Mouse (Mus musculus) liver, embryonic 13.5 days (tissue): ENCODE results near the gene Lyz2. TPM values are rescaled to one million over a fixed set of nuclear protein-coding genes. Genes with fewer than 3 reads are reported as not detected.
"Not testable (repeated sequence)": the region's sequence is repeated elsewhere in the genome, so short reads cannot be mapped to it uniquely, and the experiment has no call there.

Source experiments
- ATAC-seq: fragments of 200-750 bp; cut with Nextera tagmentation; 2 replicates; pipeline ENCODE4 v1.8.0; 2017; ENCODE audit warnings: low read depth, mild to moderate bottlenecking, moderate number of reproducible peaks, moderate library complexity
- DNase-seq: peaks from one replicate; pipeline ENCODE4 v3.0.0; 2022
- H3K27ac ChIP-seq: fragments of 300-500 bp; sonication (generic); 2 replicates; pipeline ENCODE4 v1.5.1; 2015; ENCODE audit warnings: moderate library complexity, mild to moderate bottlenecking, inconsistent platforms
- H3K27me3 ChIP-seq: fragments of 300-500 bp; sonication (generic); 2 replicates; pipeline ENCODE4 v1.6.1; 2015; ENCODE audit warnings: mild to moderate bottlenecking, inconsistent platforms
- H3K36me3 ChIP-seq: fragments of 300-500 bp; sonication (generic); 2 replicates; pipeline ENCODE4 v1.6.1; 2015; ENCODE audit warnings: mild to moderate bottlenecking, inconsistent platforms
- H3K4me1 ChIP-seq: fragments of 300-500 bp; sonication (generic); replicated peaks from 2 replicates; pipeline ENCODE4 v1.6.1; 2015; ENCODE audit warnings: inconsistent platforms
- H3K4me2 ChIP-seq: fragments of 300-500 bp; sonication (generic); 2 replicates; pipeline ENCODE4 v1.6.1; 2015; ENCODE audit warnings: inconsistent platforms, mild to moderate bottlenecking, moderate library complexity
- H3K4me3 ChIP-seq: fragments of 300-500 bp; sonication (generic); replicated peaks from 2 replicates; pipeline ENCODE4 v1.5.1; 2015; ENCODE audit warnings: mild to moderate bottlenecking, inconsistent platforms
- H3K9ac ChIP-seq: fragments of 300-500 bp; sonication (generic); 2 replicates; pipeline ENCODE4 v1.6.1; 2015; ENCODE audit warnings: mild to moderate bottlenecking, inconsistent platforms
- H3K9me3 ChIP-seq: fragments of 300-500 bp; sonication (generic); replicated peaks from 2 replicates; pipeline ENCODE4 v1.6.1; 2016; ENCODE audit warnings: inconsistent platforms
- WGBS: fragments of 180-500 bp; shearing (Covaris S2); methylation state at CpG from one replicate; pipeline ENCODE4 v1.1.7; 2015; ENCODE audit not compliant: insufficient replicate concordance; 5-methylcytosine and 5-hydroxymethylcytosine counted together
- polyA plus RNA-seq: library from polyadenylated mRNA; unstranded; fragments of >200 nt; fragmentation: Nextera tagmentation; extraction: Ambion mirVana; gene quantifications from 2 replicates; pipeline ENCODE4 v1.2.1, GENCODE M21; 2015

The Lyz2 gene
- polyA plus RNA-seq, 1 experiment from 2014 or later: 159 TPM

DNA sequence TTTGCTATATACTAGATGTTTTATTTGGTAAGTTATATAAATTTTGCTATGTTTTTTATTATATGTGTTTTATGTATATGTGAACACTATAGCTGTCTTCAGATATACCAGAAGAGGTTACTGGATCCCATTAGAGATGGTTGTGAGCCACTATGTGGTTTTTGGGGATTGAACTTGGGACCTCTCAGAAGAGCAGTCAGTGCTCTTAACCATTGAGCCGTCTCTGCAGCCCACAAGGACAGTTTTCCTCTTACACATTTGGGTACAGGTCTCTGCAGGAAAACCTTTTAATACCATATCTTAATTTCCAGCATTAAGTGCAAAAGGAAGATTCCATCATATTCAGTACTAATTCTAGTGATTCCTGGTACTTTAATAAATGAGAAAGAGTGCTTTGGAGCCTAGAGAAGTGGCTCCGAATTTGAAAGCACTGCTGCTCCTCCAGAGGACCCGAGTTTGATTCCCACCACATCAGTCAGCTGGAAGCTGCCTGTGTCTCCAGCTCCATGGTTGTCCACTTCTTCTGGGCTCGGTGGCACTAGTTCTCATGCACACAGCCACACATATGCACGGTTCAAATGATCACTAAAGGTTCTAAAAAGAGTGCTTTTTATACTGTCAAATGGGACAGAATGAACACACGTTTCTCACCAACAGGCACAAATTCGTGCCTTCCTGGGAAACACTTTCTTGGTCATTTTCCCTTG lies 1.9 kb upstream of the Lyz2 start:
- WGBS: 56% methylated on average over 7 of the region's 7 CpGs
- Histone ChIP-seq H3K4me2 (no peak overlapping the region), H3K27ac (no peak overlapping the region), H3K4me1 (no peaks in the 10 kb centered on the region), H3K27me3 (no peaks in the 10 kb centered on the region), H3K4me3 (no peak overlapping the region), H3K9me3 (no peaks in the 10 kb centered on the region), H3K36me3 (no peaks in the 10 kb centered on the region), H3K9ac (no peak overlapping the region)
- DNase-seq: no peak
- no peak for ATAC-seq

DNA sequence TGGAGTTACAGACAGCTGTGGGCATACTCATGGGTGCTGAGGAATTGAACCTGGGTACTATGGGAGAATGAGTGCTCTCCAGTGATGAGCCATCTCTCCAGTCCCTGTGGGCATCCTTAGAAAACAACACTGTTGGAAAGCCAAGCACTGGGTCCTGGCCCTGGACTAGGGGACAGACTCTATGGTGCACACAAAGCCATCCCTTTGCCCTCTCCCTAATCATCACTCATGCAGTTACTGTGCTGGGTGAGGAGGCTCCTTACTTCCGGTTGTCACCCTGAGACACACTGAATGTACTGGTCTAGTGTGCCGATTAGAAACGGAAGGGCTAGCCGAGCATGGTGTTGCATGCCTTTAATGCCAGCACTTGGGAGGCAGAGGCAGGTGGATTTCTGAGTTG lies 1.1 kb upstream of the Lyz2 start:
- H3K4me3 ChIP-seq, H3K27me3 ChIP-seq, H3K9ac ChIP-seq, H3K4me1 ChIP-seq, H3K9me3 ChIP-seq, H3K36me3 ChIP-seq, H3K27ac ChIP-seq, DNase-seq, ATAC-seq, H3K4me2 ChIP-seq: not testable (repeated sequence)
- WGBS: 53% methylated on average over 4 of the region's 4 CpGs

DNA sequence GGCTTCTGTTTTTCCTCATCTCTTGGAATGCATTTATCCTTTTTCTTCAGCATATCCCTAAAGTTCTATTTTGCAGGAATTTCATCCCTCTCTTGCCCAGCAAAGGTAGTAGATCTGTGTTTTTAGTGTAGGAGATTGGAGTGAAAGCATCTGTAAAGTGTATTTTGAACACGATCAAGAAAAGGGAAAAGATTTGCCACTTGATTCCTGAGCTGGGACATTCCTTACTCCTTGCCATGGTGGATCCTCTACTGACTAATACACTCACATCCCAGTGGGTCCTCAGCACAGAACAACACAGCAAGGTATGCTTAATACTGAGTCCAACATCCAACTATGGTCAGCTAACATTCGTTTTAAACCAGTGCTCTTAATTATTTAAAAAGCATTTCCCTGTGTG lies 430 bp upstream of the Lyz2 start:
- Histone ChIP-seq H3K27me3 (no peaks in the 10 kb centered on the region), H3K4me3 (no peak overlapping the region), H3K9ac (no peak overlapping the region), H3K27ac (no peak overlapping the region), H3K36me3 (no peaks in the 10 kb centered on the region), H3K4me1 (no peaks in the 10 kb centered on the region), H3K4me2 (no peak overlapping the region), H3K9me3 (no peaks in the 10 kb centered on the region)
- 54% methylated on average over 2 of the region's 2 CpGs for WGBS
- ATAC-seq (no peak), DNase-seq (no peak)

DNA sequence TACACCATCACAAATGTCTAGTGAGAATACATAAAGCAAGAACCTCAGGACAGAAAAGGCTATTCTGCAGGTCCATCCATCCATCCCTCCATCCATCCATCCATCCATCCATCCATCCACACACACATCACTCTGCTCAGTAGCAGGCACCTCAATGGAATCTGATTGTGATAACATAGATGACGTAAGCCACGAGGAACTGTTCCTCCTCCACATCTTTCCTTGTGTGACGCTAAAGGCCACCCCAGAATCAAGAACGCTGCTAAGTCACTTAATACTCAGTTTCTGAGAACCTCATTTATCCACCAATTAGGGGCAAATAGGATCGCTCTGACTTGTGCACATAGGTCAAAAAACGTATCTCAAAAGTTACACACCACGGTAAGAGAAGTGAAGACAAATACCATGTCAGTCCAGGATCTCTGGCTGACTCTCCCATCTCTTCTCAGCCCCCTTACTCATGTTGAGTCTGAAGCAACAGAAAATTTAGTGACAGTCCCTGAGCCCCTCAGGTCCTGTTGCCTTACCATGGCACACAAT lies 670 bp downstream of the Lyz2 start:
- no peak overlapping the region for H3K9ac ChIP-seq
- H3K4me2 ChIP-seq: peak overlapping the region; percentile 9; the same call in 1 of the 2 replicates
- 61% methylated on average over 7 of the region's 7 CpGs for WGBS

DNA sequence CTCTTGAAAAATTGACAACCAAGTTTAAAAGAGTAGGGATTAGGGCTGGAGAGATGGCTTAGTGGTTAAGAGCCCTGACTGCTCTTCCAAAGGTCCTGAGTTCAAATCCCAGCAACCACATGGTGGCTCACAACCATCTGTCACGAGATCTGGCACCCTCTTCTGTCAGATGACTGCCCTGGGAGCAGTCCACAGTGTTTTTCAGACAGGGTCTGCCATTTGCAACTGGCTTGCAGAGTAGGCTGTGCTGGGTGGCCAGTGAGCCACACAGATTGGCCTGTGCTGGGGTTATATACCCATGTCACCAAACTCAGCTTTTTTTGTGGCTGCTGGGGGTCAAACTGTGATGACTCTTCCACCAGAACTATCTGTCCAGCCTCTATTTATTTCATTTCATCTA lies 2.1 kb downstream of the Lyz2 start:
- DNase-seq: no peak
- WGBS: 36% methylated on average over 1 of the region's 1 CpGs
- Histone ChIP-seq H3K27ac (no peak overlapping the region), H3K4me3 (no peak overlapping the region), H3K36me3 (no peaks in the 10 kb centered on the region), H3K27me3 (no peaks in the 10 kb centered on the region), H3K9ac (no peak overlapping the region), H3K4me2 (no peak overlapping the region), H3K4me1 (no peaks in the 10 kb centered on the region), H3K9me3 (no peaks in the 10 kb centered on the region)
- no peak for ATAC-seq

More for the DNA sequence above, 670 bp downstream of the Lyz2 start:
- DNase-seq (no peak), ATAC-seq (no peak)
- H3K36me3 ChIP-seq: no peaks in the 10 kb centered on the region
- no peaks in the 10 kb centered on the region for H3K27me3 ChIP-seq
- no peaks in the 10 kb centered on the region for H3K9me3 ChIP-seq
- peak overlapping the region; percentile 11; the same call in 1 of the 2 replicates for H3K4me3 ChIP-seq
- no peak overlapping the region for H3K27ac ChIP-seq
- H3K4me1 ChIP-seq: no peaks in the 10 kb centered on the region

DNA sequence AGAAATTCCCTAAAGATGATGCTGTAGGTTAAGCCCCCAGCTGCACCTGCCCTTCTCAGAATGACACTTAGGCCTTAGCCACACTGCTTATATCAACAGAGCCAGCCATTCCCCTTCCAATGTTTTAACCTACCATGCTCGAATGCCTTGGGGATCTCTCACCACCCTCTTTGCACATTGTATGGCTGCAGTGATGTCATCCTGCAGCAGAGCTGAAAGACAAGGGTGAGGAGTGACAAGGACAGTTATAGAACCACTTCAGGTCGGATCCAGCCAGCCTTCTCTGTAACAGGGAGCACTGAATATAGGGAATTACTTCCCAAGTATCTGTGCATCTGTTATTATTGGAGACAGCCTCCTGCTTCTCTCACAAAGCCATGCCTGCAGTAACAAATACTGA lies 3.6 kb downstream of the Lyz2 start:
- H3K36me3 ChIP-seq, H3K9ac ChIP-seq, H3K4me2 ChIP-seq, DNase-seq, H3K9me3 ChIP-seq, H3K4me3 ChIP-seq, H3K27ac ChIP-seq, H3K4me1 ChIP-seq, H3K27me3 ChIP-seq, ATAC-seq: not testable (repeated sequence)
- WGBS: 47% methylated on average over 2 of the region's 2 CpGs

DNA sequence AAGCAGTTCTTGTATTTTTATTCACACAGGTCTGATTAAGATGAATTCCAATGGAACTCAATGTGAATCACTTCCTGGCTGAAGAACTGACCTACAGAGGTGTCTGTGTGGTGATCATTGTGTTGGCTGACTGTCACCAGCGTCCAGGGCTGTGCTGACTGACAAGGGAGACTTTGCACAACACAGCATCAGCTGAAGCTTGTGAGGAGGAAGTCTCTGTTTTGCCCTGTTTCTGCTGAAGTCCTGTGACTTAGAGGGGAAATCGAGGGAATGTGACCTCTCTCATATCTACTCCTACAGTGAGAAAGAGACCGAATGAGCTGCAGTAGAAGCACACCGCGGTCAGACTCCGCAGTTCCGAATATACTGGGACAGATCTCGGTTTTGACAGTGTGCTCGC lies 4.3 kb downstream of the Lyz2 start:
- not testable (repeated sequence) for H3K27me3 ChIP-seq, H3K27ac ChIP-seq, H3K4me1 ChIP-seq, H3K36me3 ChIP-seq, DNase-seq, H3K4me3 ChIP-seq, H3K4me2 ChIP-seq, ATAC-seq, H3K9me3 ChIP-seq, H3K9ac ChIP-seq
- WGBS: 70% methylated on average over 9 of the region's 9 CpGs

DNA sequence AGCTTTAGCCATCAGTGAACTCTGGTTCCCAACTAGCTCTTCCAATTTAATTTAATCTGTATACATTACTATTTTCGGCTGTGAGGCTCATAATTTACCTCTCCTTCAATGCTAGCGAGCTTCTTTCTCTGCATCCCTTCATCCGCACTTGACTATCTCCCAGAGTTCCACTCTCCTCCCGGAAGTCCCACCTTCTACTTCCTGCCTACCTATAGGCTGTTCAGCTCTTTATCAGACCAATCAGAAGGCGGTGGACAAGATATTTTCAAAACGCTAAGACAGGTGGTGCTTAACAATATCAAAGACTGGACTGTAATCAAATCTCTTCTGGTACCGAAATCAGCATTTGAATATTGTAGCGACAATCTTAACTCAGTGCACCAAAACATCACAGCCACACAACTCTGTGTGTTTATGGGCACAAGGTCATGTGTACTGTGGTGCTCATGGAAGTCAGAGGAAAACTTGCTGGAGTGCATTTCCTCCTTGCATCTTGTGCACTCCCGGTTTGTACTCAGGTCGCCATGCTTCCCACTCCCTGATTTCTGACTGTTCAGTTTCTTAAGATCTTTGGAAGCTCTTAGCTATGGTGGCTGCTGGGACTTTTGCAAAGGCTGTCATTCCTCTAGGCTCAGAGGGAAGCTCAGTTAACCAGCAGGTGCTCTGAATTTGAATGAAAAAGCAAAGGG lies 6.3 kb downstream of the Lyz2 start:
- no peak overlapping the region for H3K4me3 ChIP-seq
- H3K9ac ChIP-seq: no peak overlapping the region
- 69% methylated on average over 10 of the region's 10 CpGs for WGBS
- H3K27me3 ChIP-seq: no peaks in the 10 kb centered on the region
- no peak overlapping the region for H3K27ac ChIP-seq
- ATAC-seq: no peak
- no peaks in the 10 kb centered on the region for H3K9me3 ChIP-seq
- H3K4me2 ChIP-seq: no peak overlapping the region
- DNase-seq: no peak
- no peaks in the 10 kb centered on the region for H3K36me3 ChIP-seq
- no peaks in the 10 kb centered on the region for H3K4me1 ChIP-seq

DNA sequence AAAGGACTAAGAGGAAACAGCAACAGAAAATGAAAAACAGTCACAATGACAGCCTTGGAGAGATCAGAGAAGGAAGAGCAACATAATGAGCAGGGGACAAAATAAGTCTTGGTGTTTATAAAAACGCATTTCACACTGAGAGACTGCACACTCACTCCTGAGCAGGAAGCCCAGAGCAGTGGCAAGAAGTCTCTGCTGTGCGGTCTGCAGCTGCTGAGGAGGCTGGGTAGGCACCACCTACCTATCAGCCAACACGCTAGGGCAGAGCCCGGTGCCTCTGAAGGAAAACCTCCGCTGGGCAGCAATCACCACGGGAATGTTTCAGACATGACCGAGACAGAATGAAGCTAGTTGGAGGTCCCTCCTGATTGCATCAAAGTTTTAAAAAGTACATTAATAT lies 7.5 kb downstream of the Lyz2 start:
- 69% methylated on average over 4 of the region's 7 CpGs for WGBS
- not testable (repeated sequence) for H3K27me3 ChIP-seq, DNase-seq, H3K4me3 ChIP-seq, H3K4me1 ChIP-seq, H3K36me3 ChIP-seq, ATAC-seq, H3K9me3 ChIP-seq, H3K9ac ChIP-seq, H3K4me2 ChIP-seq, H3K27ac ChIP-seq

DNA sequence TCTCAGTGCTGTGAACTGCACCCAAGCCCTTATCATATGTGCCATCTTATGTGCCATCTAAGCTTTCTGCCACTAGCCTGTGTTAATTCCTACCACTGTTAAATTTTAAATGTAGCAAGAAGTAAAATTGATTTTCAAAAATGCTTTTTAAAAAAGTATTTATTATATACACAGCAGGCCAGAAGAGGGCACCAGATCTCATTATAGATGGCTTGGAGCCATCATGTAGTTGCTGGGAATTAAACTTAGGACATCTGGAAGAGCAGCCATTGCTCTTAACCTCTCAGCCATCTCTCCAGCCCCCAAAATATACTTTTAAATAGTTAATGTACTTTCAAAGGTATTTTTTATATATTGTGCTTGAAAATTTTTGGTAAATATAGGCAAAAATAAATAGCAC lies 10.1 kb downstream of the Lyz2 start:
- DNase-seq: no peak
- H3K9me3 ChIP-seq: no peaks in the 10 kb centered on the region

DNA sequence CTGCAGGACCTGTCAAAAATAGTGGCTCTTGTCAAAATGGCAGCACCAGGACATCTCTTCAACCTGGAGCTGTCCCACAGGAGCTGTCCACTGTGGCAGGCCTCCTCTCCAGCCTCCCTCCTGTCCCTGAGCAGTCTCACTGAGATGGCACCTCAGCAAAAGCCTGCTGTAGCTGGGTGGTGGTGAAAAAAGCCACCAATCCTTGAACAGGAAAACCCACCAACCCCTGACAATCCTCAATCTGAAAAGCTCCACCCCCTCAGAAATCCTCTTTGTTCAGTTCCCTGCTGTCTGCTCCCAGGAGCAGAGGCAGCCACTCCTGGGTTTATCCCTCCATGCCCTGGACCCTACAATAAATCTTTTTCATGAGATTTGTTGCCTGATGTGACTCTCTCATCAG lies 22.3 kb downstream of the Lyz2 start:
- H3K27ac ChIP-seq: no peak overlapping the region
- H3K4me2 ChIP-seq: no peak overlapping the region
- no peaks in the 10 kb centered on the region for H3K9me3 ChIP-seq
- H3K36me3 ChIP-seq: no peaks in the 10 kb centered on the region
- H3K9ac ChIP-seq: no peak overlapping the region
- H3K27me3 ChIP-seq: no peaks in the 10 kb centered on the region
- ATAC-seq: no peak
- no peak overlapping the region for H3K4me3 ChIP-seq
- no peak for DNase-seq
- no peaks in the 10 kb centered on the region for H3K4me1 ChIP-seq

More for the DNA sequence above, 10.1 kb downstream of the Lyz2 start:
- Histone ChIP-seq H3K36me3 (no peaks in the 10 kb centered on the region), H3K4me2 (no peak overlapping the region), H3K4me1 (no peaks in the 10 kb centered on the region), H3K27ac (no peak overlapping the region), H3K9ac (no peak overlapping the region), H3K27me3 (no peaks in the 10 kb centered on the region), H3K4me3 (no peak overlapping the region)
- ATAC-seq: no peak

DNA sequence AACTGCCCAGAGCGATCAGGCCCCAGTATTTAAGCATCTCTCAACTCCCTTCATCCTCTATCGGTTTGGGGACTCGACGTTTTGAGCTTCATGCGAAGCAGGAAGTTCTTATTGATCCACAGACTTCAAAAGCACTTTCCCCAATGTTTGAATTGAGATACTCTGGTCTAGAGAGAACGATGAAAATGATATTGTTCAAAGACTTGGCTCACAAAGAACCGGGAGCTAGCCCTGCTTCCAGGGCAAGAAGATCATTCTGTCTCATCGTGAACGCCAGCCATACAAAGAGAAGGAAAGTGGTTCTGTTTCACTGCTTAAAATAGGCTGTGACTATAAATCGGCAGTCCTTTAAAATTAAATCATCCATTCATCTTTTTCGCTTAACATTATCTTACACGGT lies 43.5 kb downstream of the Lyz2 start, which contains the start of gene 9530003J23Rik:
Gene 9530003J23Rik (minus strand): TSS at position 101 of the 400 bp plus-strand sequence.
- 67% methylated on average over 12 of the region's 12 CpGs for WGBS
- no peak within 1 kb of the TSS for H3K4me2 ChIP-seq
- H3K9ac ChIP-seq: no peak within 1 kb of the TSS
- no peak for ATAC-seq
- H3K36me3 ChIP-seq: no peaks in the 10 kb centered on the region
- H3K4me1 ChIP-seq: peaks cover 3% of the 10 kb centered on the region; the same call in 1 of the 2 replicates
- H3K4me3 ChIP-seq: no peak within 1 kb of the TSS
- H3K27ac ChIP-seq: no peak within 1 kb of the TSS
- no peaks in the 10 kb centered on the region for H3K27me3 ChIP-seq
- no peaks in the 10 kb centered on the region for H3K9me3 ChIP-seq
- DNase-seq: no peak
